Mouse (Mus musculus) intestine, embryonic 15.5 days (tissue): Measurements from ENCODE around the gene Tmem216. TPM values are rescaled to one million over a fixed set of nuclear protein-coding genes. Genes with fewer than 3 reads are reported as not detected.
A peak's percentile ranks its signal among the peaks of the same experiment; 100 is the strongest.

ENCODE experiments used
- ATAC-seq: fragments of 200-750 bp; cut with Nextera tagmentation; 2 replicates; pipeline ENCODE4 v1.8.0; 2017; ENCODE audit warnings: moderate TSS enrichment, moderate library complexity
- H3K27ac ChIP-seq: fragments of 300-500 bp; sonication (generic); 2 replicates; pipeline ENCODE4 v1.5.1; 2015; ENCODE audit warnings: mild to moderate bottlenecking, inconsistent platforms
- H3K27me3 ChIP-seq: fragments of 300-500 bp; sonication (generic); replicated peaks from 2 replicates; pipeline ENCODE4 v1.6.1; 2015; ENCODE audit warnings: inconsistent platforms
- H3K36me3 ChIP-seq: fragments of 300-500 bp; sonication (generic); 2 replicates; pipeline ENCODE4 v1.6.1; 2015; ENCODE audit warnings: inconsistent platforms
- H3K4me1 ChIP-seq: fragments of 300-500 bp; sonication (generic); replicated peaks from 2 replicates; pipeline ENCODE4 v1.6.1; 2015; ENCODE audit warnings: inconsistent platforms
- H3K4me2 ChIP-seq: fragments of 300-500 bp; sonication (generic); replicated peaks from 2 replicates; pipeline ENCODE4 v1.6.1; 2015; ENCODE audit warnings: mild to moderate bottlenecking, inconsistent platforms
- H3K4me3 ChIP-seq: fragments of 300-500 bp; sonication (generic); replicated peaks from 2 replicates; pipeline ENCODE4 v1.5.1; 2015; ENCODE audit warnings: inconsistent platforms
- H3K9ac ChIP-seq: fragments of 300-500 bp; sonication (generic); 2 replicates; pipeline ENCODE4 v1.6.1; 2015; ENCODE audit warnings: inconsistent platforms
- H3K9me3 ChIP-seq: fragments of 300-500 bp; sonication (generic); 2 replicates; pipeline ENCODE4 v1.6.1; 2016; ENCODE audit warnings: inconsistent platforms
- WGBS: fragments of 180-500 bp; shearing (Covaris S2); methylation state at CpG from one replicate; pipeline ENCODE4 v1.1.7; 2015; 5-methylcytosine and 5-hydroxymethylcytosine counted together
- polyA plus RNA-seq: library from polyadenylated mRNA; unstranded; fragments of >200 nt; fragmentation: Nextera tagmentation; extraction: Ambion mirVana; gene quantifications from 2 replicates; pipeline ENCODE4 v1.2.1, GENCODE M21; 2015

The Tmem216 gene
- polyA plus RNA-seq, 1 experiment from 2014 or later = 34.9 TPM

DNA sequence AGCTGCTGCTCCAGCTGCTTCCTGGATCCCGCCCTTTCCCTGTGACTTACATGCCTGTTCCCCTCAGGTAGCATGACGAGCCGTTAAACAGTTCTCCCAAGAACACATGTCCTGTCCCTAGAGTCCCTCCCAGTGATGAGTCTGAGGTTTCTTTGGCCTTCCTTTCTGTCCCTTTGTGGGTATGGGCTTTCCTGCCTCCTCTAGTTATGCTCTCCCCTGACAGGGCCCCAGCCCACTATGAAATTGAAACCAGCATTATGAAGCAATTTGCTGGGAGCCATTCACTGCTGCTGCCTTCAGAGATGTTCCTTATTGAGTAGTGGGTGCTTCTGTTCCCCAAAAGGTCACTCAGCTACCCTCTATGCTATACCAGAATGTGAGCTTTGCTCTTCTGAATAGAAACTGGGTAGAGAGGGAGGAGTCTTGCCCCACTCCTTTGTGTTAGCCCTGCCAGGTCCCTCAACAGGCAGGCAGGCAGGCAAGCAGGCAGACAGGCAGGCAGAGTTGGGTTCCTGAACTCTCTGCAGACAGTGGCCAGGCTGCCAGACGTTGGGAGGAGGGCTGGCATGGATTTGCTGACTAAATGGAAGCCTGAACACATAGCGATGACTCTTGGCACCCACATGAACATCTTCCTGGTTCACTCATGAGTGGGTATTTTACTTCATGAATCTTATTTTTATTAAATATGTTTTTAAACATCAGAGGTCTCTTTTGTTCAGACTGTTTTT is 33.3 kb upstream of the Tmem216 start:
- Histone ChIP-seq H3K27me3 (no peaks in the 10 kb centered on the region), H3K36me3 (peaks cover 7% of the 10 kb centered on the region; the same call in 1 of the 2 replicates), H3K9ac (no peak overlapping the region), H3K4me1 (no peaks in the 10 kb centered on the region), H3K27ac (no peak overlapping the region), H3K9me3 (no peaks in the 10 kb centered on the region), H3K4me2 (no peak overlapping the region), H3K4me3 (no peak overlapping the region)
- WGBS = 61% methylated on average over 5 of the region's 5 CpGs
- ATAC-seq = no peak; the same call in 1 of the 2 replicates

DNA sequence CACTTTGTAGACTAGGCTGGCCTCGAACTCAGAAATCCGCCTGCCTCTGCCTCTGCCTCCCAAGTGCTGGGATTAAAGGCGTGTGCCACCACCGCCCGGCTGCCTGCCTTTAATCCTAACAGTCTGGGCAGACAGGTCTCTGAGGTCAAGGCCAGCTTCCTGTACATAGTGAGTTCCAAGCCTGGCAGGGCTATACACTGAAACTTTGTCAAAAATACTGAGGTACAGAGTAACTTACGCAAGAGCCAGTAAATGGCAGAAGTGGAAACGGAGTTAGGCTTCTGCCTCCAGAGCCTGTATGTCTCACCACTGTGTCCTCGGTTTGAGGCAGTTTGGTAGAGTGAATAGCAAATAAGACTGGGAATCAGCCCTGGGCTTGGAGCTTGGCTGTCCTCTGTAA is 31.2 kb upstream of the Tmem216 start:
- Histone ChIP-seq H3K36me3 (peaks cover 4% of the 10 kb centered on the region; the same call in 1 of the 2 replicates), H3K27me3 (no peaks in the 10 kb centered on the region), H3K27ac (no peak overlapping the region), H3K4me2 (no peak overlapping the region), H3K4me1 (no peaks in the 10 kb centered on the region), H3K4me3 (no peak overlapping the region), H3K9me3 (no peaks in the 10 kb centered on the region), H3K9ac (no peak overlapping the region)
- ATAC-seq = no peak
- 84% methylated on average over 8 of the region's 8 CpGs for WGBS

DNA sequence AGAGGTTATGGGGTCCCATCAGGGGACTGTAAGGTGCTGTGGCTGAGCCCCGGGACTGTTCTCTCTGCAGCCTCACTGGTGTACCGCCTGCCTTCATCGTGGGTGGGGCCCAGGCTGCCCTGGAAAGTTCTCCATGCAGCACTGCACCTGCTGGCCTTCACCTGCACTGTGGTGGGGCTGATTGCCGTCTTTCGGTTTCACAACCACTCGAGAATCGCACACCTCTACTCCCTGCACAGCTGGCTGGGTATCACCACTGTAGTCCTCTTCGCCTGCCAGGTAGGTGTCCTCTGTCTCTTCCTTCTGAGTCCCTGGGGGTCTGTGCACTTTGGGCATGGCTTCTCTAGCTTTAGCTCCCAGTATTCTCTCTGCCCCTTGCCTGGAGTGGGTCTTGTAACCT is 29.1 kb upstream of the Tmem216 start:
- Histone ChIP-seq H3K4me1 (no peaks in the 10 kb centered on the region), H3K9me3 (no peaks in the 10 kb centered on the region), H3K36me3 (peaks cover 4% of the 10 kb centered on the region; the same call in 1 of the 2 replicates), H3K4me2 (no peak overlapping the region), H3K4me3 (no peak overlapping the region), H3K9ac (no peak overlapping the region), H3K27ac (no peak overlapping the region), H3K27me3 (no peaks in the 10 kb centered on the region)
- peak; percentile 85 for ATAC-seq
- WGBS = 59% methylated on average over 8 of the region's 8 CpGs

DNA sequence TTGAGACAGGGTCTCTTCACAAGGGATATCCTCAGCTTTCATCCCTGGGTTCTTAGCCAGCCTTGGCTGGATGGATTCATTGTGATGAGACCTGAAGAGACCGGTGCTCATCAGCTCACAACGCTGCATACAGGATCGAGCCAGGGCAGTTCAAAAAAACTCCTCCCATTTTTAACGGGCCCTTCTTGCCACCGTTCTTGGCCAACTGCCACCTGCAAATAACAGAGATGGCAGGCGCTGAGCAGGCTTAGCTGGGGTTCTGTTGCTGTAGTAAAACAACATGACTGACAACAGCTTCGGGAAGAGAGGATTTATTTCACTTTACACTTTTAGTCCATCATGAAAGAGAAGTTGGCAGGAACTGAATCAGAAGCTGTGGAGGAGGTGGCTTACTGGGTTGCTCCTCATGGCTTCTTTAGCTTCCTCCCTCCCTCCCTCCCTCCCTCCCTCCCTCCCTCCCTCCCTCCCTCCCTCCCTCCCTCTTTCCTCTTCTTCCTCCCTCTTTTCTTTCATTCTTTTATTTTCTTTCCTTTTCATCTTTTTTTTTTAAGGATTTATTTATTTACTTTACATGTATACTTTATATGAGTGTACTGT is 27.6 kb upstream of the Tmem216 start:
- Histone ChIP-seq H3K9me3 (no peaks in the 10 kb centered on the region), H3K9ac (no peak overlapping the region), H3K27me3 (no peaks in the 10 kb centered on the region), H3K27ac (no peak overlapping the region), H3K4me1 (no peaks in the 10 kb centered on the region), H3K36me3 (no peaks in the 10 kb centered on the region), H3K4me3 (no peak overlapping the region), H3K4me2 (no peak overlapping the region)
- 76% methylated on average over 7 of the region's 7 CpGs for WGBS
- ATAC-seq = no peak

DNA sequence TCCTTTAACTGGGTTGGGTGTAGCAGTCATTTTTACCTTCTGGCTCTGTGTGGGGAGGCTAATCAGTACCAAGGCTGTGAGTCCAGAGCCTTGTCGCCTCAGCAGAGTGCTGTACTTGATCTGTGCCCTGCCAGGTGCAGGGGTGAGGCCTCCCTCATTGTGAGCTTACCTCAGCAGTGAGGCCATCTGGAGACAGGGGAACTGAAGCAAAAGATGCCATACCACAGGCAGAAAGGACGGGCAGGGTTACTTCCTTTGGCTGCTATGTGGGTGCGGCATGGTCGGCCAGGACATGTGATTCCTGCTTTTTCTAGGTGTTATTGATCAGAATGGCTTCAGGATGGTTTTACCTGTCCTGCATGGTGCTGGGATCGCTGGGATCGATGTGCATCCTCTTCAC is 25.9 kb upstream of the Tmem216 start:
- 82% methylated on average over 6 of the region's 6 CpGs for WGBS
- Histone ChIP-seq H3K4me1 (peaks cover 3% of the 10 kb centered on the region; the same call in 1 of the 2 replicates), H3K9me3 (no peaks in the 10 kb centered on the region), H3K9ac (no peak overlapping the region), H3K4me3 (no peak overlapping the region), H3K36me3 (no peaks in the 10 kb centered on the region), H3K27me3 (no peaks in the 10 kb centered on the region), H3K27ac (no peak overlapping the region), H3K4me2 (no peak overlapping the region)
- no peak for ATAC-seq

DNA sequence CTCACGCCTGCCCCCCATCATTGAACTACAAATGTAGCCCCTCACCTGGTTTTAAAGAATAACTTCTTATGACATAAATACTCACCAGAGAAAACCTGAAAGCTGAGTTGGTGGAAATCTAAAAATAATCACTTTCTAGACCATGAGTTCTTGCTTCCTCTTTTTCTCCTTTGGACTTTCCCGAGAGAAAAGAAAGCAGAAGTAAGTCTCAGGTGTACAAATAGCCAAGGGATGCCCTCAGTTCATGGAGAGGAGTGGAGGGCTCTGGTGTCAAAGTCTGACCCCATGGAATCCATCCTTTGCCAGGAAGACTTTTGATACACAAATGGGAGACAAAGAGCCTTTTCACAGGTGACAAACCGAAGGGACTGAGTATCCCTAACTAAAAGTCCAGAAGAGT is 24.7 kb upstream of the Tmem216 start:
- Histone ChIP-seq H3K4me3 (no peak overlapping the region), H3K4me2 (no peak overlapping the region), H3K36me3 (no peaks in the 10 kb centered on the region), H3K9me3 (no peaks in the 10 kb centered on the region), H3K9ac (no peak overlapping the region), H3K27me3 (no peaks in the 10 kb centered on the region), H3K4me1 (peaks cover 3% of the 10 kb centered on the region; the same call in 1 of the 2 replicates), H3K27ac (no peak overlapping the region)
- ATAC-seq = no peak
- 81% methylated on average over 3 of the region's 3 CpGs for WGBS

DNA sequence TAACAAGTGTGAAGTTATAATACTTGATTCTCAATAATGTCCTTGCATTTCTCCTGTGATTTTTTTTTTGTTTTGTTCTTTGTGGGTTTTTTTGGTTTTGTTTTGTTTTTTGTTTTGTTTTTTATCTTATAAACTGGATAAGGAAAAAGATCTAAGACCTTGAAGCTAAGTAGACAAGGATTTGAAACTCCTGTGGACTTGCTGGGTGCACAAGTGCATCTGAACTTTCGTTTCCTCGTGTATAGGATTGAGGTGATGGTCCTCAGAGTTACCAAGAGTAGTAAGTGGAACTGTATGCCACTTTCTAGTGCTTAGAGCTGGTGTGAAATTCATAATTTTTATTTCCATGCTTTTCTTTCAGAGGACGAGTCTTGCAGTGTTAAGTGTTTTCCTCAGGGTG is 24.1 kb upstream of the Tmem216 start:
- no peak for ATAC-seq
- no peak overlapping the region for H3K27ac ChIP-seq
- no peak overlapping the region for H3K4me2 ChIP-seq
- 82% methylated on average over 3 of the region's 3 CpGs for WGBS
- H3K36me3 ChIP-seq = 0 out of 2 replicates have a peak, but pooled peaks cover under 1% of the 10 kb centered on the region
- H3K9ac ChIP-seq = no peak overlapping the region
- H3K4me1 ChIP-seq = peaks cover 3% of the 10 kb centered on the region; the same call in 1 of the 2 replicates
- no peak overlapping the region for H3K4me3 ChIP-seq
- no peaks in the 10 kb centered on the region for H3K9me3 ChIP-seq
- H3K27me3 ChIP-seq = no peaks in the 10 kb centered on the region

DNA sequence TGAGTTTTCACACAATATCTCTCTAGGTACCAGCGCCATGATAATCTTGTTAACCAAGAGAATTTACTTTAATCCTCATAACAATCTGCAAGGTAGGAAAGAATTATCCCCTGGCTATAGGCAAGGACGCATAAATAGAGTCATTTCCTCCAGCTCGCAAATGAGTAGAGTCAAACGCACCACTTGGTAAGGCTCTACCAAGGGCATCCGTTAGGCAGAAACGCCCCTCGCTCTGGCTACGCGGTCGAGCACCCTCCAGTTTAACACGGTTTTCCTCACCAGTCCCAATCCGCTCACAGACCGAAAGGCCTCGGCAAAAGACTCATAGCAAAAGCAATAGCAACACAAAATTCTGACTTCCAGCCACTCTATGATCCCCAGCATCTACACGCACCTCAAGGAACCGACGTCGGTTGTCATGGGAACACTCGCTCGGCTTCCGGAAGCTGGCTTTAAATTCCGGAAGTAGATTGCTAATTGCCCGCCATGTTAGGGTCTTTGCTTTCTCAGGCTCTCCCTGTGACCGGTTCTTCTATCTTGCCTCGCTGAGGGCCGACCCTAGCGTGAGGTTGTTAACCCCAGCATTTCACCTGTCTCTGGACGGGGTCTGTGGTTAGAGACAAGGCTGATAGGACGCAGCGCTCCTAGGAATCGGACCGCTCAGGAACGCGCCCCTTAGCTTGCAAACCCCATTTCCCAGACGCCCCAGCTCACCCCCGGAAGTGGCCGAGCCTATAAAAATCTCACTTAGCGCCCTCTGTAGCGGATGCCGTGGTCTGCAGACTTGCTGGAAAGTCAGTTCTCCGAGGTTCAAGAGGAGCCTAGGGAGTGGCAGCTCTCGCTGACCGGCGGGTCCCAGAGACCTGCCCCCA is 20.9 kb upstream of the Tmem216 start, which contains the start of the genes Cyb561a3 and Tmem138:
Cyb561a3 (plus strand) TSS at position 483 of the 872 bp plus-strand sequence.
Tmem138 (minus strand) TSS at position 673 of the 872 bp plus-strand sequence.
- Histone ChIP-seq H3K9ac (peak within 1 kb of the TSS; percentile 81), H3K36me3 (0 out of 2 replicates have a peak, but pooled peaks cover 8% of the 10 kb centered on the region), H3K9me3 (no peaks in the 10 kb centered on the region), H3K27ac (peak within 1 kb of the TSS; percentile 93), H3K27me3 (no peaks in the 10 kb centered on the region), H3K4me1 (peaks cover 3% of the 10 kb centered on the region; the same call in 1 of the 2 replicates), H3K4me2 (peak within 1 kb of the TSS; percentile 83), H3K4me3 (peak within 1 kb of the TSS; percentile 68)
- ATAC-seq = peak; percentile 98
- under 1% methylated on average over 44 of the region's 44 CpGs for WGBS

DNA sequence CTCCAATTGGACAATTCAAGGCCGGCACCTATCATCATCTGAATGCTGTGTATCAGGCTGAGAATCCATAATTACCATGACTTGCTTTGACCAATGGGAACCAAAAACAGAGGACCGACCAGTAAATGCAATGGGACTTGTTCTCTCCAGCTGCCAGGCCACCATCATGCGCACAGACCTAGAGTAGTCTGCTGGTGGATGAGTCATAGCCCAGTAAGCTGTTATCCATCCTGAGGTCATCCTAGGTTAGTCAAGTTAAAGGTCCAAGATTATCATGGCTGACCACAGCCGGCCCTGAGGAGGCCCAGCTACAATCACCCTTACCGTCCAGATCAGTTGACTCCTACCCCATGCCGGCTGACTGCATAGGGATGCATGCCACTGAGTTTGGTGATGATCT is 13.6 kb upstream of the Tmem216 start:
- Histone ChIP-seq H3K4me1 (no peaks in the 10 kb centered on the region), H3K9ac (no peak overlapping the region), H3K27ac (no peak overlapping the region), H3K27me3 (no peaks in the 10 kb centered on the region), H3K4me3 (no peak overlapping the region), H3K36me3 (peaks cover 5% of the 10 kb centered on the region; the same call in 1 of the 2 replicates), H3K9me3 (no peaks in the 10 kb centered on the region), H3K4me2 (no peak overlapping the region)
- 93% methylated on average over 6 of the region's 6 CpGs for WGBS
- ATAC-seq = no peak

DNA sequence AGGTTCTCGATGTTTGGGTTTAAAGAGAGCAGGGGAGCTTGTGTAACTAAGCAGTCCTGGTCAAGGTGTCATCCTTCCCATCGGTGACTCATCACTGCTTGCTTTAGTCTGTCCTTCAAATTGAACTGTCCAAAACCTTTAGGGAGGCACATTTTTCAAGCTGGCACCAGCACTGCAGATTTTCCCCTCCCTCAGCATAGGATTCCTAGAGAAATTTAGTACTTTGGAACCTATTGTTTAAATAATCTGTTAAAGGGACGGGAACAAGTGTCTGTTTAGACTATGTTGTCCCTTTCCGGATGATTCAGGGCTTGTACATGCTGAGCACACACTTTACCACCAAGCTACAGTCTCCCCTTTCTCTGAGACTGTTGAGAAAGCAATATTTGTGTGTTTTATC is 9.2 kb upstream of the Tmem216 start:
- H3K4me2 ChIP-seq = no peak overlapping the region
- H3K9me3 ChIP-seq = no peaks in the 10 kb centered on the region
- 41% methylated on average over 4 of the region's 4 CpGs for WGBS
- H3K4me3 ChIP-seq = no peak overlapping the region
- H3K27ac ChIP-seq = no peak overlapping the region
- 0 out of 2 replicates have a peak, but pooled peaks cover 1% of the 10 kb centered on the region for H3K36me3 ChIP-seq
- H3K9ac ChIP-seq = no peak overlapping the region
- no peak for ATAC-seq
- no peaks in the 10 kb centered on the region for H3K27me3 ChIP-seq
- peaks cover 4% of the 10 kb centered on the region; the same call in 1 of the 2 replicates for H3K4me1 ChIP-seq

DNA sequence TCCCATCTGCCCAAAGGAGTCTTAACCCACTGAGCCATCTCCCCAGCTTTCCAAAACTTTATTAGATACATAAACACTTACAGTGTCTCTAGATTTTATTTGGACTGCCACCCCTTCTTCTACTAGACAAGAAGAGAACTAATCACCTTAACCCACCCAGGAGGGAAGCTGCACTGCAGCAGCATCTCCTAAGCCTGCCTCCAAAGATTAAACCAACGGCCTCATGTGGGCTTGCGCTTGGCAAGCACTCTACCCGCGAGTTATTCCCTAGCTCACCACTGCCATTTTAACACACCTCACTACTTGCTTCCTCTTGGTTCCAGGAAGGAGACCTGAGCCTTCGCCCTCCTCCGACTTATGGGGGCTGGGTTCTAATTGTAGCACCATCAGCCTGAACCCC is 8.2 kb upstream of the Tmem216 start:
- WGBS = 80% methylated on average over 6 of the region's 6 CpGs
- H3K4me3 ChIP-seq = no peak overlapping the region

DNA sequence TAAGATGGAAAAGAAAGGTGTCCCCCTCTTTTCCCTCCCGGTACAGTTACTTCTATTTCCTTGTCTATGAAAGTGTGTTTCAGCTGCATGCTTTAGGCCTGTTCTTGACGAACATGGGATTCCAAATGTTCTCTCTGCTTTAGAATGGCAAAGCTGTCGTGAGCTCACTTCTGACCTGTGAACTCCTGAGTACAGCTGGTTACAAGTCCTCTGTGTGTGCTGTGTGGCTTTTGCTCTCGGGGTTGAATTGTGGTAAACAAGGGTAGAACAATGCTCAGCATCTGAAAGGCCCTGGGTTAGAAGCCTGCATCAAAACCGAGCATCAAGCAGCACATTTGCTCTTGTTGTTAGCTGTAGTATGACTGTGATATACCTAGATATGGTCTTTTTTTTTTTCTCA is 6.3 kb upstream of the Tmem216 start:
- Histone ChIP-seq H3K4me1 (peaks cover 4% of the 10 kb centered on the region; the same call in 1 of the 2 replicates), H3K27ac (no peak overlapping the region), H3K27me3 (no peaks in the 10 kb centered on the region), H3K36me3 (no peaks in the 10 kb centered on the region), H3K4me3 (no peak overlapping the region), H3K9ac (no peak overlapping the region), H3K4me2 (no peak overlapping the region), H3K9me3 (no peaks in the 10 kb centered on the region)
- ATAC-seq = no peak
- 65% methylated on average over 5 of the region's 5 CpGs for WGBS

More for the DNA sequence above, 8.2 kb upstream of the Tmem216 start:
- Histone ChIP-seq H3K4me1 (peaks cover 4% of the 10 kb centered on the region; the same call in 1 of the 2 replicates), H3K27me3 (no peaks in the 10 kb centered on the region), H3K27ac (no peak overlapping the region), H3K36me3 (no peaks in the 10 kb centered on the region), H3K9ac (no peak overlapping the region), H3K9me3 (no peaks in the 10 kb centered on the region), H3K4me2 (no peak overlapping the region)
- ATAC-seq = no peak
